Mouse (Mus musculus) kidney, embryonic 16.5 days (tissue): ENCODE measurements around the gene Stard3. TPM values are rescaled to one million over a fixed set of nuclear protein-coding genes. Genes with fewer than 3 reads are reported as not detected.

Experiments
- ATAC-seq: fragments of 200-750 bp; cut with Nextera tagmentation; 2 replicates; pipeline ENCODE4 v1.8.0; 2017; ENCODE audit warnings: moderate TSS enrichment; ENCODE audit not compliant: low FRiP score, low TSS enrichment
- H3K27ac ChIP-seq: fragments of 300-500 bp; sonication (generic); 2 replicates; pipeline ENCODE4 v1.5.1; 2014; ENCODE audit warnings: low read length
- H3K27me3 ChIP-seq: fragments of 300-500 bp; sonication (generic); 2 replicates; pipeline ENCODE4 v1.6.1; 2014; ENCODE audit warnings: low read length, control low read depth, mixed read lengths; ENCODE audit not compliant: insufficient read depth
- H3K36me3 ChIP-seq: fragments of 300-500 bp; sonication (generic); 2 replicates; pipeline ENCODE4 v1.6.1; 2014; ENCODE audit warnings: low read length, control low read depth, mixed read lengths; ENCODE audit not compliant: insufficient read depth
- H3K4me1 ChIP-seq: fragments of 300-500 bp; sonication (generic); 2 replicates; pipeline ENCODE4 v1.6.1; 2014; ENCODE audit warnings: low read length, control low read depth, mixed read lengths; ENCODE audit not compliant: insufficient read depth
- H3K4me2 ChIP-seq: fragments of 300-500 bp; sonication (generic); replicated peaks from 2 replicates; pipeline ENCODE4 v1.6.1; 2014; ENCODE audit warnings: low read depth, low read length
- H3K4me3 ChIP-seq: fragments of 300-500 bp; sonication (generic); 2 replicates; pipeline ENCODE4 v1.5.1; 2014; ENCODE audit warnings: mild to moderate bottlenecking, low read length
- H3K9ac ChIP-seq: fragments of 300-500 bp; sonication (generic); replicated peaks from 2 replicates; pipeline ENCODE4 v1.6.1; 2014; ENCODE audit warnings: low read length
- H3K9me3 ChIP-seq: fragments of 300-500 bp; sonication (generic); 2 replicates; pipeline ENCODE4 v1.6.1; 2016; ENCODE audit warnings: low read length, control low read depth
- WGBS: fragments of 180-500 bp; shearing (Covaris S2); extraction: QIAGEN DNeasy Blood & Tissue Kit; methylation state at CpG from one replicate; pipeline ENCODE4 v1.1.7; 2014; 5-methylcytosine and 5-hydroxymethylcytosine counted together
- polyA plus RNA-seq: library from polyadenylated mRNA; unstranded; fragments of >200 nt; fragmentation: Nextera tagmentation; extraction: Ambion mirVana; gene quantifications from 2 replicates; pipeline ENCODE4 v1.2.1, GENCODE M21; 2015

Gene Stard3
- 62.0 and 62.4 TPM in 2 replicates for polyA plus RNA-seq

GRCm38 (mm10) chr11:98358161-98359083 is at the start of gene Stard3:
Gene Stard3 (plus strand): TSS chr11:98358368.
- peak within 1 kb of the TSS; percentile 79 for H3K9ac ChIP-seq
- peak; percentile 87 for ATAC-seq
- peak within 1 kb of the TSS; percentile 91 for H3K27ac ChIP-seq
- H3K9me3 ChIP-seq = no peaks in the 10 kb centered on the region
- H3K4me3 ChIP-seq = peak within 1 kb of the TSS; percentile 80
- H3K4me2 ChIP-seq = peak within 1 kb of the TSS; percentile 78
- WGBS = under 1% methylated on average over 60 of the region's 60 CpGs
- H3K4me1 ChIP-seq = peaks cover 59% of the 10 kb centered on the region
- no peaks in the 10 kb centered on the region for H3K27me3 ChIP-seq
- H3K36me3 ChIP-seq = no peaks in the 10 kb centered on the region

GRCm38 (mm10) chr11:98313790-98314323 is 44.3 kb upstream of the Stard3 start:
- Histone ChIP-seq H3K9me3 (no peaks in the 10 kb centered on the region), H3K27ac (no peak overlapping the region), H3K4me1 (no peaks in the 10 kb centered on the region), H3K36me3 (no peaks in the 10 kb centered on the region), H3K27me3 (peaks cover 76% of the 10 kb centered on the region), H3K4me3 (no peak overlapping the region), H3K9ac (no peak overlapping the region), H3K4me2 (no peak overlapping the region)
- ATAC-seq = no peak
- 1% methylated on average over 26 of the region's 26 CpGs for WGBS

- ATAC-seq = no peak
- Histone ChIP-seq H3K27me3 (peaks cover 94% of the 10 kb centered on the region), H3K9me3 (no peaks in the 10 kb centered on the region), H3K4me2 (no peak overlapping the region), H3K27ac (no peak overlapping the region), H3K36me3 (no peaks in the 10 kb centered on the region), H3K9ac (no peak overlapping the region), H3K4me3 (no peak overlapping the region), H3K4me1 (no peaks in the 10 kb centered on the region)
- WGBS = 2% methylated on average over 7 of the region's 7 CpGs
These were observed 40.7 kb upstream of the Stard3 start for GRCm38 (mm10) chr11:98317479-98317878.

- H3K9ac ChIP-seq = no peak overlapping the region
- H3K4me1 ChIP-seq = no peaks in the 10 kb centered on the region
- H3K27ac ChIP-seq = no peak overlapping the region
- no peak overlapping the region for H3K4me3 ChIP-seq
- H3K27me3 ChIP-seq = peaks cover 98% of the 10 kb centered on the region
- no peaks in the 10 kb centered on the region for H3K9me3 ChIP-seq
- 2% methylated on average over 14 of the region's 14 CpGs for WGBS
- no peaks in the 10 kb centered on the region for H3K36me3 ChIP-seq
- no peak overlapping the region for H3K4me2 ChIP-seq
- no peak for ATAC-seq
These were observed 39.6 kb upstream of the Stard3 start for GRCm38 (mm10) chr11:98318421-98319116.

- no peaks in the 10 kb centered on the region for H3K36me3 ChIP-seq
- no peak for ATAC-seq
- H3K4me3 ChIP-seq = no peak overlapping the region
- H3K27me3 ChIP-seq = peaks cover 99% of the 10 kb centered on the region
- no peak overlapping the region for H3K9ac ChIP-seq
- no peaks in the 10 kb centered on the region for H3K4me1 ChIP-seq
- H3K27ac ChIP-seq = no peak overlapping the region
- H3K4me2 ChIP-seq = no peak overlapping the region
- 2% methylated on average over 15 of the region's 15 CpGs for WGBS
- no peaks in the 10 kb centered on the region for H3K9me3 ChIP-seq
These were observed 39.0 kb upstream of the Stard3 start for GRCm38 (mm10) chr11:98319120-98319519.

- ATAC-seq = no peak
- Histone ChIP-seq H3K36me3 (no peaks in the 10 kb centered on the region), H3K4me3 (no peak overlapping the region), H3K4me1 (no peaks in the 10 kb centered on the region), H3K9ac (no peak overlapping the region), H3K27me3 (peaks cover 99% of the 10 kb centered on the region), H3K27ac (no peak overlapping the region), H3K4me2 (no peak overlapping the region), H3K9me3 (no peaks in the 10 kb centered on the region)
- WGBS = 10% methylated on average over 4 of the region's 4 CpGs
These were observed 38.6 kb upstream of the Stard3 start for GRCm38 (mm10) chr11:98319544-98319943.

- 5% methylated on average over 2 of the region's 2 CpGs for WGBS
- no peak overlapping the region for H3K4me2 ChIP-seq
- no peak overlapping the region for H3K27ac ChIP-seq
- H3K4me3 ChIP-seq = no peak overlapping the region
- H3K9me3 ChIP-seq = no peaks in the 10 kb centered on the region
- H3K27me3 ChIP-seq = peaks cover 100% of the 10 kb centered on the region
- no peak for ATAC-seq
- no peaks in the 10 kb centered on the region for H3K36me3 ChIP-seq
- no peak overlapping the region for H3K9ac ChIP-seq
- no peaks in the 10 kb centered on the region for H3K4me1 ChIP-seq
These were observed 38.2 kb upstream of the Stard3 start for GRCm38 (mm10) chr11:98319944-98320343.

GRCm38 (mm10) chr11:98320381-98320780 is 37.8 kb upstream of the Stard3 start:
- no peaks in the 10 kb centered on the region for H3K9me3 ChIP-seq
- H3K27ac ChIP-seq = no peak overlapping the region
- H3K4me1 ChIP-seq = no peaks in the 10 kb centered on the region
- H3K9ac ChIP-seq = no peak overlapping the region
- ATAC-seq = no peak
- peaks cover 100% of the 10 kb centered on the region for H3K27me3 ChIP-seq
- H3K4me3 ChIP-seq = no peak overlapping the region
- no peaks in the 10 kb centered on the region for H3K36me3 ChIP-seq
- H3K4me2 ChIP-seq = no peak overlapping the region
- WGBS = 8% methylated on average over 12 of the region's 12 CpGs

GRCm38 (mm10) chr11:98320806-98321676 is 37.1 kb upstream of the Stard3 start:
- no peak overlapping the region for H3K4me2 ChIP-seq
- H3K4me3 ChIP-seq = no peak overlapping the region
- H3K9ac ChIP-seq = no peak overlapping the region
- WGBS = 2% methylated on average over 30 of the region's 30 CpGs
- no peaks in the 10 kb centered on the region for H3K4me1 ChIP-seq
- H3K36me3 ChIP-seq = no peaks in the 10 kb centered on the region
- ATAC-seq = no peak
- H3K27me3 ChIP-seq = peaks cover 100% of the 10 kb centered on the region
- H3K9me3 ChIP-seq = no peaks in the 10 kb centered on the region
- H3K27ac ChIP-seq = no peak overlapping the region
